Mouse (Mus musculus): Measurements from ENCODE around the gene Gm10037.

- TF ChIP-seq CTCF (conservative IDR thresholded peaks at IDR 0.05; ENCODE audit: low read length) (no peak), POU5F1 (IDR thresholded peaks at IDR 0.05; ENCODE audit: borderline replicate concordance, low read length) (no peak), NANOG (IDR thresholded peaks at IDR 0.05; ENCODE audit: borderline replicate concordance, low read length) (no peak)
Measured at GRCm38 (mm10) chr13:67853130-67853529, 22.2 kb downstream of the Gm10037 start.

Data from E14TG2a.4 (cell line).